Mouse (Mus musculus): ENCODE data around the gene Vsig10l.

DNA sequence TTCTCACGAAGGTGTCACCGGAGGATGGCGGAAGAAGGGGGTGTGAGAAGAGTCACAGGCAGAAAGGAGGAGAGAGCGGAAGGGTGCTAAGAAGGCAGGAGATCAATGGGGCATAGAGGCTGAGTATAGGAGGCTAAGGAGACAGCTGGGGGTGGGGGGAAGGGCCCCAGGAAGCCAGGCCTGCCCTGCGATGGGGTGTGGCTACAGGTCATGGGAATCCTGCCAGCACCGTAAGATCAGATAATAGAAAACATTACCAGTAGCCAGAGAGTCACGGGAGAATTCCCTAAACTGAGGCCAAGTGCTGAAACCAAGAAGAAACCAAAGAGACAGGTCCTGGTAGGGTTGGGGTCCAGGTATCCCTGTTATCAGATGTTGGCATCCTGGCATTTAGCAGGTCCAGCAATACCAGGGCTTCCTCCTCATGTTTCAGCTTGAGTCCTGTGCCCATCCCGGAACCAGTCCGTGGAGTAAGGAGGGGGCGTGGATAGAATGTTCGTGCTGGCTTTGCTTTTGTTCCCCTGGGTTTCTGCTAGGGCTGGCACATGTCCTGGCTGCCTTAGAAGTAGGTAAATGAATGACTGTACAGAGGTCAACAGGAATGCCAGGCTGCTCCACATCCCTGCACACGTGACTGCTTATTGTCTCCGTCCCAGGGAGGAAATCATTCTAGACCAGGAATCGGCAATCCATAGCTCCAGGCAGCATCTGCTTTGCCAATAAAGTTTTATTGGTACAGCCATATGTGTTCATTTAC, 9.2 kb upstream of the Vsig10l start:
- no peak for TF ChIP-seq POLR2A (IDR thresholded peaks at IDR 0.05; ENCODE audit: borderline replicate concordance, control insufficient read depth, low read depth, low read length)
- no peak for TF ChIP-seq CTCF (IDR thresholded peaks at IDR 0.05; ENCODE audit: control insufficient read depth, insufficient read depth, low read length)
